ENCODE assay signal across 24 mouse cellular contexts in genomic region chr10:107312609-107313008, GRCm38 (mm10). TPM values are rescaled to one million over a fixed set of nuclear protein-coding genes. Genes with fewer than 3 reads are reported as not detected.
DNase-seq lines count a peak whose midpoint lies in the region; ATAC-seq and TF ChIP-seq lines count a peak whose summit lies in the region.
"Had no signal": no experiment of that assay in that cellular context is flagged by ENCODE, and none has a peak within 500 bp of the region (broad histone marks: within the 10 kb centered on the region; RNA-seq: fewer than 3 reads in every experiment).

No protein-coding gene starts in this region.

- 63% methylated on average over 4 of the region's 4 CpGs for WGBS in kidney, adult 2 months
- WGBS in intestine, embryonic 16.5 days: 58% methylated on average over 4 of the region's 4 CpGs
- 58% methylated on average over 4 of the region's 4 CpGs for WGBS in liver, embryonic 14.5 days (ENCODE audit: insufficient replicate concordance)

- no peak for TF ChIP-seq POLR2A in kidney, adult 2 months (IDR thresholded peaks at IDR 0.05; ENCODE audit: low read depth, low read length)
- no peak for TF ChIP-seq POLR2A in myocyte (IDR thresholded peaks at IDR 0.05; ENCODE audit: insufficient read length, low read depth)

- no peaks in the 10 kb centered on the region for H3K27me3 ChIP-seq in kidney, adult 2 months (replicated peaks; ENCODE audit: control insufficient read depth, insufficient read depth, low read length)
- H3K27me3 ChIP-seq in intestine, embryonic 16.5 days (replicated peaks; ENCODE audit: control insufficient read depth, insufficient read depth, low read length): no peaks in the 10 kb centered on the region
- H3K27me3 ChIP-seq in liver, embryonic 14.5 days (ENCODE audit: control insufficient read depth, insufficient read depth, low read length): no peaks in the 10 kb centered on the region
- no peaks in the 10 kb centered on the region for H3K27me3 ChIP-seq in myocyte (ENCODE audit: control insufficient read depth, insufficient read depth, insufficient read length)
- H3K27me3 ChIP-seq: CH12.LX; embryonic facial prominence, embryonic 12.5 days; forebrain, embryonic 12.5 days; heart, embryonic 15.5 days; hindbrain, embryonic 12.5 days; Patski had no signal

- peak; percentile 56 for ATAC-seq in intestine, embryonic 16.5 days
- peak; percentile 41; the same call in 1 of the 2 replicates for ATAC-seq in liver, embryonic 14.5 days (ENCODE audit: insufficient read depth)
- ATAC-seq in erythroblast, adult 5-6 weeks (replicated peaks; ENCODE audit: low FRiP score, poor library complexity, severe bottlenecking): no peak
- ATAC-seq: activated CD4-positive, CD25-positive, alpha-beta regulatory T cell, adult 4 months; forebrain, embryonic 16.5 days; Patski had no signal

- intact Hi-C loops in left cerebral cortex, postnatal 10 days (cut with DNase I): no loop called here

- no peak overlapping the region for H3K4me3 ChIP-seq in kidney, adult 2 months (ENCODE audit: insufficient read depth, low read depth, low read length)
- H3K4me3 ChIP-seq in intestine, embryonic 16.5 days (ENCODE audit: low read length): no peak overlapping the region
- H3K4me3 ChIP-seq in liver, embryonic 14.5 days (ENCODE audit: insufficient read depth in 1 of 2, low read depth in 2 of 2, low read length in 2 of 2): no peak overlapping the region
- H3K4me3 ChIP-seq in myocyte: no peak overlapping the region
- H3K4me3 ChIP-seq: embryonic facial prominence, embryonic 12.5 days; forebrain, embryonic 12.5 days; heart, adult 2 months; heart, embryonic 15.5 days; hindbrain, embryonic 12.5 days had no signal

- H3K4me1 ChIP-seq in kidney, adult 2 months (ENCODE audit: control insufficient read depth, insufficient read depth, low read length): peaks cover 4% of the 10 kb centered on the region; the same call in 1 of the 2 replicates
- no peaks in the 10 kb centered on the region for H3K4me1 ChIP-seq in intestine, embryonic 16.5 days (ENCODE audit: control insufficient read depth, insufficient read depth, low read length)
- 0 out of 4 replicates have a peak, but pooled peaks cover 0 to 3% of the 10 kb centered on the region in 2 experiments for H3K4me1 ChIP-seq in liver, embryonic 14.5 days (replicated peaks; ENCODE audit: control insufficient read depth in 2 of 2, insufficient read depth in 2 of 2, low read length in 1 of 2)
- H3K4me1 ChIP-seq: embryonic facial prominence, embryonic 12.5 days; forebrain, embryonic 12.5 days; heart, embryonic 15.5 days; hindbrain, embryonic 12.5 days had no signal

- H3K36me3 ChIP-seq in kidney, adult 2 months (ENCODE audit: control insufficient read depth, insufficient read depth, low read length): no peaks in the 10 kb centered on the region
- no peaks in the 10 kb centered on the region for H3K36me3 ChIP-seq in intestine, embryonic 16.5 days (ENCODE audit: control insufficient read depth, insufficient read depth, low read length)
- H3K36me3 ChIP-seq in liver, embryonic 14.5 days (replicated peaks; ENCODE audit: control insufficient read depth, insufficient read depth, low read depth): no peaks in the 10 kb centered on the region
- no peaks in the 10 kb centered on the region for H3K36me3 ChIP-seq in myocyte (ENCODE audit: control insufficient read depth, insufficient read depth)
- H3K36me3 ChIP-seq: embryonic facial prominence, embryonic 12.5 days; forebrain, embryonic 12.5 days; heart, embryonic 15.5 days; hindbrain, embryonic 12.5 days had no signal

- H3K9me3 ChIP-seq in intestine, embryonic 16.5 days (ENCODE audit: control insufficient read depth, low read length): no peaks in the 10 kb centered on the region
- no peaks in the 10 kb centered on the region for H3K9me3 ChIP-seq in liver, embryonic 14.5 days (ENCODE audit: control insufficient read depth, low read length)
- H3K9me3 ChIP-seq: embryonic facial prominence, embryonic 12.5 days; forebrain, embryonic 12.5 days; heart, embryonic 15.5 days; hindbrain, embryonic 12.5 days had no signal

- H3K79me2 ChIP-seq in myocyte (ENCODE audit: control insufficient read depth, insufficient read depth): no peaks in the 10 kb centered on the region

- no peak overlapping the region for H3K4me2 ChIP-seq in intestine, embryonic 16.5 days (ENCODE audit: low read depth, low read length)
- H3K4me2 ChIP-seq in liver, embryonic 14.5 days (ENCODE audit: low read depth): no peak overlapping the region
- no peak overlapping the region for H3K4me2 ChIP-seq in myocyte (ENCODE audit: low read depth)
- H3K4me2 ChIP-seq: embryonic facial prominence, embryonic 12.5 days; forebrain, embryonic 12.5 days; heart, embryonic 11.5 days; heart, embryonic 15.5 days; hindbrain, embryonic 12.5 days had no signal

- peak; percentile 33 for DNase-seq in kidney, adult 2 months
- no peak for DNase-seq in kidney, adult 8-10 months
- no peak for DNase-seq in liver, embryonic 14.5 days (ENCODE audit: low read depth in 3 of 3, low spot score in 3 of 3)
- no peak for DNase-seq in ovary, postnatal 10 days (ENCODE audit: low spot score)
- no peak for DNase-seq in left cerebral cortex, postnatal 10 days (ENCODE audit: extremely low spot score in 1 of 2, low spot score in 2 of 2)
- DNase-seq: adrenal gland, postnatal 14 days; cerebellum, adult 11-12 months; cerebellum, adult 9-10 months; cerebellum, postnatal 25 days; gastrocnemius, postnatal 14 days; heart, adult 2 months; heart, postnatal 14 days had no signal

- H3K27ac ChIP-seq in kidney, adult 2 months (ENCODE audit: insufficient read depth, low read depth, low read length): no peak overlapping the region
- no peak overlapping the region for H3K27ac ChIP-seq in intestine, embryonic 16.5 days (ENCODE audit: low read length)
- H3K27ac ChIP-seq in liver, embryonic 14.5 days: no peak overlapping the region
- H3K27ac ChIP-seq: embryonic facial prominence, embryonic 12.5 days; forebrain, embryonic 12.5 days; heart, adult 2 months; heart, embryonic 15.5 days; hindbrain, embryonic 12.5 days had no signal

- no peak overlapping the region for H3ac ChIP-seq in myocyte (ENCODE audit: control insufficient read depth, insufficient read length)

- no peak for TF ChIP-seq EP300 in liver, embryonic 14.5 days (IDR thresholded peaks at IDR 0.05; ENCODE audit: low read depth)

- no peak for TF ChIP-seq CTCF in kidney, adult 2 months (conservative IDR thresholded peaks at IDR 0.05; ENCODE audit: insufficient read depth, insufficient read length, low read depth, low read length)
- TF ChIP-seq CTCF in liver, embryonic 14.5 days (IDR thresholded peaks at IDR 0.05; ENCODE audit: low read depth): no peak

- H3K9ac ChIP-seq in intestine, embryonic 16.5 days (ENCODE audit: low read depth, low read length): no peak overlapping the region
- no peak overlapping the region for H3K9ac ChIP-seq in liver, embryonic 14.5 days (replicated peaks)
- H3K9ac ChIP-seq: embryonic facial prominence, embryonic 12.5 days; forebrain, embryonic 12.5 days; heart, embryonic 15.5 days; hindbrain, embryonic 12.5 days had no signal

TF ChIP-seq in myocyte, 11 proteins besides CTCF, POLR2A, EP300 and RAD21:
- no peak for TF ChIP-seq USF1 (IDR thresholded peaks at IDR 0.05; ENCODE audit: low read depth)
- no peak for TF ChIP-seq REST (IDR thresholded peaks at IDR 0.05; ENCODE audit: insufficient read depth, insufficient read length)
- peak in 2 of 3 experiments; percentile 82 to 84 for TF ChIP-seq MYOD1 (IDR thresholded peaks at IDR 0.05; ENCODE audit: control insufficient read depth in 1 of 3, insufficient read length in 2 of 3, low read depth in 2 of 3)
- TF ChIP-seq TCF3 (IDR thresholded peaks at IDR 0.05; ENCODE audit: insufficient read length, low read depth): peak; percentile 10
- TF ChIP-seq TCF12 (IDR thresholded peaks at IDR 0.05; ENCODE audit: insufficient read depth, poor library complexity, severe bottlenecking): no peak
- no peak for TF ChIP-seq SRF (IDR thresholded peaks at IDR 0.05; ENCODE audit: control insufficient read depth, insufficient read length, low read depth)
- no peak for TF ChIP-seq POLR2AphosphoS2 (IDR thresholded peaks at IDR 0.05; ENCODE audit: insufficient read length, low read depth)
- no peak for TF ChIP-seq MAX (IDR thresholded peaks at IDR 0.05; ENCODE audit: low read depth)
- TF ChIP-seq CEBPB (IDR thresholded peaks at IDR 0.05; ENCODE audit: insufficient read depth, poor library complexity, severe bottlenecking): no peak
- no peak for TF ChIP-seq E2F4 (IDR thresholded peaks at IDR 0.05; ENCODE audit: insufficient read depth)
- peak in 1 of 3 experiments; percentile 5 for TF ChIP-seq MYOG (IDR thresholded peaks at IDR 0.05; ENCODE audit: control insufficient read depth in 1 of 3, insufficient read depth in 1 of 3, insufficient read length in 2 of 3, low read depth in 2 of 3)

RNA-seq across cellular contexts. Expression of gene Lin7a, which starts 41.1 kb away (rescaled TPM):
- polyA plus RNA-seq in kidney, adult 2 months (2012; rRNA removed): 1.2 and 1.6 TPM in 2 replicates
- 3.0 and 3.9 TPM in 2 replicates for polyA plus RNA-seq in intestine, embryonic 16.5 days (2015; fragmentation: Nextera tagmentation; extraction: Ambion mirVana)
- 0.30 and 0.39 TPM in 2 replicates for polyA plus RNA-seq in liver, embryonic 14.5 days (2012; rRNA removed)
- polyA plus RNA-seq in liver, embryonic 14.5 days (2014; fragmentation: Nextera tagmentation; extraction: Ambion mirVana): 0.78 and 0.88 TPM in 2 replicates
- 0.48 TPM for polyA plus RNA-seq in myocyte (2012; fragmentation: generic; extraction: Trizol)
- total RNA-seq in erythroblast, adult 5-6 weeks (2015; ENCODE audit: low replicate concordance): not detected in 2 replicates
- total RNA-seq in erythroblast, adult 5-6 weeks (2017; ENCODE audit: low replicate concordance): not detected in 2 replicates
- 10 to 100 TPM; 41.2 to 43.4 TPM for total RNA-seq in left cerebral cortex, postnatal 10 days (2021)
- total RNA-seq: CH12.LX had no signal
- polyA plus RNA-seq: activated CD4-positive, CD25-positive, alpha-beta regulatory T cell, adult 4 months had no signal
